8 mouse cellular contexts compared by ENCODE assay signal in genomic region chr4:109173775-109174440, GRCm38 (mm10). TPM values are rescaled to one million over a fixed set of nuclear protein-coding genes. Genes with fewer than 3 reads are reported as not detected.
DNase-seq lines count a peak whose midpoint lies in the region; ATAC-seq and TF ChIP-seq lines count a peak whose summit lies in the region.

No protein-coding gene starts in this region.

- H3K27ac ChIP-seq in forebrain, postnatal 0 days (ENCODE audit: low read depth, low read length), result peak overlapping the region; percentile 63

- H3K4me1 ChIP-seq in forebrain, postnatal 0 days (ENCODE audit: insufficient read depth), result 0 out of 2 replicates have a peak, but pooled peaks cover 5% of the 10 kb centered on the region

- TF ChIP-seq CTCF in forebrain, postnatal 0 days (IDR thresholded peaks at IDR 0.05; ENCODE audit: low read depth), result no peak

- H3K4me3 ChIP-seq in forebrain, postnatal 0 days (ENCODE audit: low read depth, low read length), result no peak overlapping the region

- H3K36me3 ChIP-seq in forebrain, postnatal 0 days (ENCODE audit: insufficient read depth), result no peaks in the 10 kb centered on the region

- DNase-seq in cerebellum, adult 18-20 months, result peak; percentile 25 to 31
- DNase-seq in cerebellum, adult 9-10 months, result no peak
- DNase-seq in NIH3T3 (ENCODE audit: low read depth), result peak; percentile 61
- DNase-seq in forebrain, postnatal 0 days, result no peak
- DNase-seq in kidney, postnatal 25 days, result peak; percentile 21 to 55
- DNase-seq in embryo, embryonic 9.5 days (ENCODE audit: extremely low spot score), result no peak
- DNase-seq in natural killer cell, adult 2 months (ENCODE audit: low spot score in 2 of 2), result no peak

- H3K9ac ChIP-seq in forebrain, postnatal 0 days, result no peak overlapping the region

- H3K4me2 ChIP-seq in forebrain, postnatal 0 days (ENCODE audit: low read depth), result 0 out of 2 replicates have a peak overlapping the region, but pooled peaks have one; percentile 21

- WGBS in forebrain, postnatal 0 days, result 27% methylated on average over 7 of the region's 7 CpGs

- H3K9me3 ChIP-seq in forebrain, postnatal 0 days (ENCODE audit: low read length), result no peaks in the 10 kb centered on the region

- no peaks in the 10 kb centered on the region for H3K27me3 ChIP-seq in forebrain, postnatal 0 days (ENCODE audit: insufficient read depth, low read length)

- ATAC-seq in forebrain, postnatal 0 days, result peak; percentile 51
- ATAC-seq in activated CD4-positive, CD25-positive, alpha-beta regulatory T cell, adult 4 months, result no peak

RNA-seq across cellular contexts. Expression of gene Osbpl9, which starts 28.2 kb away (rescaled TPM):
- total RNA-seq in forebrain, postnatal 0 days (2014; rRNA removed), result 67.0 and 86.4 TPM in 2 replicates
- 42.3 and 53.6 TPM in 2 replicates for polyA plus RNA-seq in forebrain, postnatal 0 days (2015; fragmentation: Nextera tagmentation; extraction: Ambion mirVana)
- 10 to 100 TPM; 76.5 to 80.8 TPM for polyA plus RNA-seq in activated CD4-positive, CD25-positive, alpha-beta regulatory T cell, adult 4 months (2017; shearing (Covaris generic))

Comparison
In these comparisons a context has a peak if more than half of its experiments do, and no peak if none do; other contexts are left out.
1. DNase-seq: peak in cerebellum, adult 18-20 months (2 of 2), NIH3T3 (single experiment) and kidney, postnatal 25 days (2 of 2); none in cerebellum, adult 9-10 months (single experiment), forebrain, postnatal 0 days (single experiment), embryo, embryonic 9.5 days (single experiment) and natural killer cell, adult 2 months (0 of 2).